Mouse (Mus musculus) frontal cortex, adult 2 months (tissue): ENCODE data around the gene Pcsk6. TPM values are rescaled to one million over a fixed set of nuclear protein-coding genes. Genes with fewer than 3 reads are reported as not detected.

ENCODE experiments used
- DNase-seq, 2 experiments: peaks; one replicate each; pipeline ENCODE4 v3.0.0; 2022; ENCODE audit warnings: low spot score in 1 of 2; ENCODE audit errors: extremely low spot score in 1 of 2
- polyA plus RNA-seq: library from polyadenylated mRNA; depleted of rRNA; stranded (reverse); fragments of >200 nt; gene quantifications from 2 replicates; pipeline ENCODE4 v1.2.3, GENCODE M21; 2012

Gene Pcsk6
- polyA plus RNA-seq, 1 experiment: 13.7 TPM

GRCm38 (mm10) chr7:65880666-65881289, 19.2 kb downstream of the Pcsk6 start:
- DNase-seq: no peak

- DNase-seq: no peak
Observed at GRCm38 (mm10) chr7:65881290-65881688, 19.8 kb downstream of the Pcsk6 start.

- no peak for DNase-seq
Observed at GRCm38 (mm10) chr7:65884928-65885327, 23.4 kb downstream of the Pcsk6 start.

GRCm38 (mm10) chr7:65885819-65886218, 24.3 kb downstream of the Pcsk6 start:
- DNase-seq: no peak

DNA sequence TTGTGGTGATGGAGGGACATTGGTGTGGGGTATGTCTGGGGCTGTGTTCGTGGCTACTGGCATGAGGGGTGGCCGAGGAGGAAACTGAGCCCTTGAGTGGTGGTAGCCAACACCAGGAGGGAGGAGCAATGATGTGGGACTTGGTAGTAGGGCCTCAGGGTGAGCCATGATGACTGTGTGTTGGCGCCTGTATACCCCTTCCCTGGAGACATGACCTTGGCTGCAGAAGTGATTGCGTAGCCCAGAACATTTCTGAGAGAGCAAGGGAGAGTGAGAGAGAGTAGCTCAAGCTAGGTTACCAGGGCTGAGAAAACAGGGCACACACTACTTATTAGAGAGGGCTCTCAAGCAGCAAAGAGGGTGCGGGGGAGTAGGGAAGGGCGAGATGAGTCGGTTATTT, 30.3 kb downstream of the Pcsk6 start:
- no peak for DNase-seq

- no peak for DNase-seq
Observed at GRCm38 (mm10) chr7:65892264-65892828, 30.8 kb downstream of the Pcsk6 start.

DNA sequence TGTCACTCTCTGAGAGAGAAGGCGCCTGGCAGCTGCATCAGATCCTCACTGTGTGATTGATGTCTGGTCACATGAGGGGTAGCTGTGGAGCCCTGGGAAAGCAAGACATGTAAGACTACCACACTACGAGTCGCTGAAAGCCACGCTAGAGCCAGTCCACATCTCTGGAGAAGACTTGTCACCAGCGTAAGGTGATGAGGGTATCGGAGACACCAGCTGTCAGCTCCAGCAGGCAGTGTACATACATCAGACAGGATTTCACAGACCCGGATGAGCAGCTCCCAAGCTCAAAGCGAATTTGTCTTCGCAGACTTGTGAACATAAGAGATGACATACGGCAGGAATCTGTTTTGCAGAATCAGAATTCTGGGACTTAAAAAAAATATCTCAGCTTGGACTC, 32.0 kb downstream of the Pcsk6 start:
- DNase-seq: peak in 1 of 2 experiments; percentile 28

DNA sequence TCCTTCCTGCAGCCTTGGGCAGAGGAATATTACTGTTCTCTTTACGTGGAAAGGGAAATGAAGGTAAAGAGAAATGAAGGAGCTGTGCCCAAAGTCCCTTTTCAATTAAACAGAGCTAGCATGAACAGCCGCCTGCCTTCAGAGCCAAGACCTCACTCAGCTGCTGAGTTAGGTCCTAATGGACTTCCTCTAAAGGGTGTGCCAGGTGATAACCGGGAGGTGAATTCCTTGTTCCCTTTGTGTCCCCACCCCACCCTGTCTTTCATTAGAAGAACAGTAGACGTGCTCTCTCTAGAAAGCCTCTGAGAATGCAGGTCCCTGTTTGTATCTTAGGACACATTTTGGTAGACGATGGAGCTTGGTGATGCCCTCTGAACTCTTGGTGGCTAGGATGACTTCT, 33.7 kb downstream of the Pcsk6 start:
- DNase-seq: no peak

- no peak for DNase-seq
Observed at GRCm38 (mm10) chr7:65901231-65901630, 39.7 kb downstream of the Pcsk6 start.

GRCm38 (mm10) chr7:65902471-65903180, 41.1 kb downstream of the Pcsk6 start:
- peak; percentile 26 to 60 for DNase-seq

DNA sequence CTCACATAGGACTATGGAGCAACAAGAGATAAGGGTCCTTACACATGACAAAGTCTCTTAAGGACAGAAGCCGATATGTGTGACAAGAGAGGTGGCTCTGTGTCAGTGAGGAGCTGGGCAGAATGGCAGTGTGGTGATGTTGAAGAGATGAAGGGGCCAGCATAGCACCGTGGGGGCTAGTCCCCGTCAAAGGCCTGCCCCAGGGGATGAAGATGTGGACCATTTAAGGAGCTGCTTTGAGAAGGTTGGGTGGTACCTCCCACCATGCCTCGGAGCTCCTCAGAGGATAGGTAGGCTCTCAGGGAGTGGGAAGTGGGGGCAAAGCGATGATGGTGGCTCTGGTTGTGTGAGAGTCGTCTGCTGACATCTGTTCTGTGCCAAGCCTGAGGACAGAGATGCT, 41.9 kb downstream of the Pcsk6 start:
- DNase-seq: no peak

GRCm38 (mm10) chr7:65906528-65907272, 45.2 kb downstream of the Pcsk6 start:
- DNase-seq: no peak

DNA sequence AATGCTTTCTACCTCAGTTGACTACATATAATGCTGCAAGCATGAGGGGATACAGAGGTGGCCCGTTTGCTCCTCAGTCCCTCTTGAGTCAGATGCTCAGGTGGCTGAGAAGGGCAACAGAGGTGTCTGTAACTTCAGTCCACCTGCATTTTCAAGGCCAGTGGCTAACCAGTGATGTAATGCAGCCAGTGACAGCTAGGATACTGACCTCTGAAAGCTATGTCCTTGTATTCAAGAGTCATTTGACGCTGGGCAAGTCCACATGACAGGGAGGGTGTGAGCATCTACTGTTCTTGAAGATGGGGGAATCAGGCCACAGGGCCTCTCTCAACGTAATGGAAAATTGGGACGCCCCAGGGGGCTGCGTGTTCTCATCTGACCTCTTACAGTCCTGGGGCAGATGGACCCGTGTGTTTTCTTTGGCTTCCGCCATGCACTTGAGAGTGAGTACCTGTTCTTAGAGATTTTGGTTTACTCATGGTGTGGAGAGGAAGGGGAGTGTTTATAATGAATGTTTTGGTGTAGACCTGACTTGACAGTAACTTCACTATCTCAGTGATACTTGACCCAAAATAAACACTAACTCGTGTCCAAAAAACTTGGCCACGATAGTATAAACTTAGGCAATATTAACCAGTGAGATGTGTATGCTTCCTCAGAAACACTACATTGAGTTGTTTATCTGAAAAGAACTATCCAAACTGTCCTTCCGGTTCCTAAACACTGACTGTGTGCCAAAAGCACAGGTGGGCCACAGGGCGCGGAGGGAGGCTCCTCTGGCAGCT, 48.0 kb downstream of the Pcsk6 start:
- DNase-seq: no peak

DNA sequence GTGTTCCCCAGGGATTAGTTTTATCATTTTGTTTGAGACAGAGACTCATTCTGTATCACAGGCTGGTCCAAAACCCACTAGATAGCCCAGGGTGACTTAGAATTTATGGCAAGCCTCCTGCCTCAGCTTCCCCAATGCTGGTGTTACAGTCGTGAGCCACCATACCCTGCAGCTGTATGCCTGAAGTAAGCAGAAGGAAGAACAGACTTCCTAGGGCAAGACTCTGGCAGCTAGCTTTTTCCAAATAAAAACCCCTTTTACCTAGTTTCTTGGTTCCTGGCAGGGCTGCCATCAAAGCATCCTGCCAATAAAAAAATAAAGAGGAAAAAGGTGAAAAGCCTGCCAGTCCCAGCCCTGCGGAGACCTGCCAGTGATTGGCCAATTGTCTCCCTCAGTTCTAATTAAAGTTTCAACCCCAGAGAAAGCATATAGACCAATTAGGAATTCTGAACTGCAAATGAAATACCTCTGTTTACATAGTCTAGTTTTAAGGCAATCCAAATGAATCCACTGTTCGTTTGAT, 51.6 kb downstream of the Pcsk6 start:
- DNase-seq: no peak

- DNase-seq: no peak
Observed at GRCm38 (mm10) chr7:65914761-65915301, 53.3 kb downstream of the Pcsk6 start.

DNA sequence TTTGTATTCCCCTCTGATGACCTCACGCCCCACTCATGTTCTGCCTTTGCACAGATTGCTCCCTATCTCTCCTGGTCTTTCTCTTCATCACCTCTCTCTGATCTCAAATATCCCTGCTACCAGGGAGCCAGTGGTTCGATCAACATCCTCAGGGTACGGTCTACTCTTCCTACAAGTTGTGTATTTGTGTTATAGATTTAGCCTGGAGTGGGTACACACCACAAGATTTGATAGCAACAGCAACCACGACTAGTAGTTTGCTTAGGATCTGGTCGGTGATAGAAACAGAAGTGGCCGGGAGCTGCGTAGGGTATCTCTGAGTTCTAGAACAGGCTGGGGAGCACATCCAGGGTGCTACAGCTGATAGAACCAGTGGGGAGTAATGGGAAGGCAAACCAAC, 54.3 kb downstream of the Pcsk6 start:
- no peak for DNase-seq

- no peak for DNase-seq
Observed at GRCm38 (mm10) chr7:65916566-65916965, 55.0 kb downstream of the Pcsk6 start.

DNA sequence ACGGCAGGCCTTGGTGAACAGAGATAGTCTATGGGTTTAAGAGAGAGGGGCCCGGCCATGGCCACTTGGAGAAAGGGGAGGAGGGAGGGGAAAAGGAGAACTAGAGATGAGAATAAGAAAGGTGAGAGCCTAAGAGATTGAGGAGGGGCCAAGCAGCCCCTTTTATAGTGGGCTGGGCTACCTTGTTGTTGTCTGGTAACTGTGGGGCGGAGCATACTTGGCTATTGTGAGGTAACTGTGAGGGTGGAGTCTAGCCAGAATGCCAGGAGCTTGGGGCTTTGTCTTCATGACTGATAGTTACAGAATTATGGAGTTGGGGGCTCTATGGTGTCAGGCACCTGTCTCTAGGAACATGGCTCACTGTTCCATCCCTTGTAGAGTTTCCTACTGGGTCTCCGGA, 56.9 kb downstream of the Pcsk6 start:
- DNase-seq: no peak

GRCm38 (mm10) chr7:65929398-65929797, 67.9 kb downstream of the Pcsk6 start:
- DNase-seq: no peak

DNA sequence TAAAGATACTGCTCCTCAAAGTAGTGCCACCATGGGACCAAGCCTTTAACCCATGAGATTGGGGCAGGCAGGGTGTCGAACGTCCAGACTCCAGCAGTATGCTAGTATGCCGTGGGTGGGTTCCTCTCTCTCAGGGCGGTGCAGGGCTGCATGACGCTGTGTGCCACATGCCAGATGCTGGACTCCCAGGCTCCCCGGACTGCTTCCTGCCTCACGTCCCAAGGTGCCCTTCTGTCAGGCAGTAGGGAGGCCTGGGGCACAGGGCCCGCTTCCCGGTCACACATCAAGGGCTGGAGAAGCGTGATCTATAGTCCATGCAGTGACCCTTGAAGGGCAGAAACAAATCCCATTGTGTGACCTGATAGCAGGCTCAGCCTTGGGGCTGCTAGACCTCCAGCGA, 68.9 kb downstream of the Pcsk6 start:
- DNase-seq: no peak
